Mouse (Mus musculus) megakaryocyte, embryonic 14.5 days (primary cell): Measurements from ENCODE around the gene Slc25a39. TPM values are rescaled to one million over a fixed set of nuclear protein-coding genes. Genes with fewer than 3 reads are reported as not detected.

Source experiments
- H3K27me3 ChIP-seq: replicated peaks from 2 replicates; pipeline ENCODE3; 2012; ENCODE audit warnings: inconsistent platforms
- H3K36me3 ChIP-seq: replicated peaks from 2 replicates; pipeline ENCODE3; 2012; ENCODE audit warnings: low read length, inconsistent platforms, mixed read lengths
- H3K4me1 ChIP-seq: 2 replicates; pipeline ENCODE4 v1.6.1; 2012; ENCODE audit warnings: inconsistent platforms
- H3K4me3 ChIP-seq: replicated peaks from 2 replicates; pipeline ENCODE3; 2012; ENCODE audit warnings: moderate library complexity, mild to moderate bottlenecking, inconsistent platforms
- H3K9me3 ChIP-seq: 2 replicates; pipeline ENCODE4 v1.6.1; 2012; ENCODE audit warnings: inconsistent platforms
- FLI1 ChIP-seq: IDR thresholded peaks from 2 replicates; pipeline ENCODE4 v1.6.1; 2012; ENCODE audit warnings: low read length, inconsistent platforms, mixed read lengths
- GATA1 ChIP-seq: IDR thresholded peaks from 3 replicates; pipeline ENCODE4 v1.6.1; 2012; ENCODE audit warnings: mixed read lengths, low read length, inconsistent platforms, borderline replicate concordance
- polyA plus RNA-seq: library from polyadenylated mRNA; stranded (reverse); fragments of >175 nt; gene quantifications from 2 replicates; pipeline ENCODE4 v1.2.3, GENCODE M21; 2012; ENCODE audit warnings: low replicate concordance; ENCODE audit not compliant: insufficient read depth

Slc25a39 gene
- polyA plus RNA-seq, 1 experiment = 164 TPM

- H3K36me3 ChIP-seq = peaks cover 36% of the 10 kb centered on the region
- H3K9me3 ChIP-seq = peaks cover 5% of the 10 kb centered on the region; the same call in 1 of the 2 replicates
- H3K4me1 ChIP-seq = peaks cover 67% of the 10 kb centered on the region
- peak overlapping the region; percentile 95 for H3K4me3 ChIP-seq
- TF ChIP-seq GATA1 (no peak), FLI1 (no peak)
- peaks cover 2% of the 10 kb centered on the region for H3K27me3 ChIP-seq
Observed at GRCm38 (mm10) chr11:102431018-102431645, 23.4 kb upstream of the Slc25a39 start.

DNA sequence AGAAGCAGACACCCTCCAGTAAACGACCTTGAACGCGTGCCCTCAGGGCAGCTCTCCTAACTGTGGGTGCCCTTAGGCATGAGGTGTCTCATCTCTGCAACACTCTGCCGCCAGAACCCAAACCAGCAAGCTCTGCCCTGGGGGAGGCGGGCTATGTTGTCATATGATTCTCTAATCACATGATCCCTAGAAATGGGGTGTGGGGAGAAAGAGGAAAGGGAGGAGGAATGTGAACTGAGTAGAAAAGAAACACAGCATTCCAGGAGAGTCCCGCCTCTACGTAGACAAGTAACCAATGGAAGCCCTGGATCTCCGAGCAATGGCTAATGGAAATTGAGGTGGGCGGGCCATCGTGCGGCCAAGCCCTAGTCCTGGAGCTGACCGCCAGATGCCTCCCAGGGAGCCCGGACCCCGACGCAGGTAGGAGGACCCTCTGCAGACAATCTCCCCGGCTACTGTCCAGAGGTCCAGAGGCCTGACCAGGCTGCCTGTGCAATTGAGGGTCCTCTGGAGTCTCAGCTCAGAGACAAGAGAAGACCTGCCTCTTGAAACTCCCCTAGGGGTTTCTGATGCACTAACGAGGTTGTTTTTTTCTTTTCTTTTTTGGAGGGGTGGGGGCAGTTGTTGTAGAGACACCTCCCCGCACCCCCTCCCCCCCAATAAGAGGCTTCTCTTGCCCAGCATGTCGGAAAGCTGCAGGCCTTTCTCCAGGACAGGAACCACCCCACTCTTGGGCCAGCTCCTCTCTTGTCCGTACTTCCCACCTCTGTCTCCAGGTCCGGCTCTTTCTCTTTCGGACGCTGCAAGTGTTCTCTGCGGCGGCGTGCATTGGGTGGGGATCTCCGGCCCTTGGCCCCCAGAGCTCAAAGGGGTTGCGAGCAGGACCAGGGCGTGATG is 22.6 kb upstream of the Slc25a39 start, which contains the start of gene Grn:
Gene Grn (plus strand): TSS at position 195 of the 897 bp plus-strand sequence.
- peaks cover 66% of the 10 kb centered on the region for H3K4me1 ChIP-seq
- no peak for TF ChIP-seq GATA1
- TF ChIP-seq FLI1 = no peak
- peaks cover 5% of the 10 kb centered on the region; the same call in 1 of the 2 replicates for H3K9me3 ChIP-seq
- peaks cover 28% of the 10 kb centered on the region for H3K36me3 ChIP-seq
- H3K4me3 ChIP-seq = peak within 1 kb of the TSS; percentile 95
- H3K27me3 ChIP-seq = peaks cover 2% of the 10 kb centered on the region

DNA sequence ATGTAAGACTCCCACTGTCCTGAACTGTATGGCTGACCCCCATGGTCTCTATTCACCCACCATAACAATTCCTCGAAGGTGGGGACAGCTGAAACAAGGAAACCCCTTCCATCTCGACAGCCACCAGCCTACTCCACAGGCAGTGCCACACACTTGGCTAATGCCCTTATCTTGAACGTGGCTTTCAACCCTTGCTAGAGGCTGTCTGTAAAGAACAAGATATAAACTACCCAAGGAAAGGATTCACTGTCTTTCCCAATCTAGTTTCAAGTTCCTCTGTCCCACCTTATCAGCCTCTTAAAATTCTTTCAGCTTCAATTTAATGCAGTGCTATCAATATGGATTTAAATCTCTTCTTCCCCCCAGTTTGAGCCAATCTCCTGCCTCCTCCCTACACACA is 21.8 kb upstream of the Slc25a39 start:
- H3K9me3 ChIP-seq = peaks cover 5% of the 10 kb centered on the region; the same call in 1 of the 2 replicates
- peaks cover 20% of the 10 kb centered on the region for H3K36me3 ChIP-seq
- H3K27me3 ChIP-seq = peaks cover 3% of the 10 kb centered on the region
- peaks cover 69% of the 10 kb centered on the region for H3K4me1 ChIP-seq
- TF ChIP-seq FLI1 = no peak
- no peak for TF ChIP-seq GATA1
- H3K4me3 ChIP-seq = peak overlapping the region; percentile 95

DNA sequence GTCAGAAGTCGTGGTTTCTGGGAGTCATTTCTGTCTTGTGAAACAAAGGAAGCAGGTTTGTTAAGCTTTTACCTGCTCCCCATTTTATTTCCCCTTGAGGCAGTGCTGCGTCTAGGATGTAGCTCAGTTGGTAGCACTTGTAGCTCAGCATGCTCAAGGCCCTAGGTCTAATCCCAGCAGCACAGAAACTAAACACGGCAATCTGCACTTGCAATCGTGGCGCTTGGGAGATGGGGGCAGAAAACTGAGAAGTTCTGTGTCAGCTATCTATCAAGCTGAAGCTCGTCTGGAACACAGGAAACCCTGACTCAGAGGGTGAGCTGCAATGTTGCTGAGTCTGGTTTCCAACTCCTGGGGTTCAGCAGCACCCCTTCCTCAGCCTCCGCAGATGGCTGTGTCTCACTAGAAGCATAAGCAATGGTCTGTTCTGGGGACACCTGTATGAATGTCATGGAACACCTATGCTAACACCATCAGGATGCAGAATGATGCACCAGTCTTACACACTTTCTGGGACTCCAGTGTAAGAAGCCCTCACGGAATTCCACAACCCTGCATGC is 21.3 kb upstream of the Slc25a39 start:
- Histone ChIP-seq H3K27me3 (peaks cover 6% of the 10 kb centered on the region), H3K4me3 (peak overlapping the region; percentile 95), H3K9me3 (peaks cover 5% of the 10 kb centered on the region; the same call in 1 of the 2 replicates), H3K36me3 (peaks cover 15% of the 10 kb centered on the region), H3K4me1 (peaks cover 66% of the 10 kb centered on the region)
- TF ChIP-seq FLI1 (no peak), GATA1 (no peak)

DNA sequence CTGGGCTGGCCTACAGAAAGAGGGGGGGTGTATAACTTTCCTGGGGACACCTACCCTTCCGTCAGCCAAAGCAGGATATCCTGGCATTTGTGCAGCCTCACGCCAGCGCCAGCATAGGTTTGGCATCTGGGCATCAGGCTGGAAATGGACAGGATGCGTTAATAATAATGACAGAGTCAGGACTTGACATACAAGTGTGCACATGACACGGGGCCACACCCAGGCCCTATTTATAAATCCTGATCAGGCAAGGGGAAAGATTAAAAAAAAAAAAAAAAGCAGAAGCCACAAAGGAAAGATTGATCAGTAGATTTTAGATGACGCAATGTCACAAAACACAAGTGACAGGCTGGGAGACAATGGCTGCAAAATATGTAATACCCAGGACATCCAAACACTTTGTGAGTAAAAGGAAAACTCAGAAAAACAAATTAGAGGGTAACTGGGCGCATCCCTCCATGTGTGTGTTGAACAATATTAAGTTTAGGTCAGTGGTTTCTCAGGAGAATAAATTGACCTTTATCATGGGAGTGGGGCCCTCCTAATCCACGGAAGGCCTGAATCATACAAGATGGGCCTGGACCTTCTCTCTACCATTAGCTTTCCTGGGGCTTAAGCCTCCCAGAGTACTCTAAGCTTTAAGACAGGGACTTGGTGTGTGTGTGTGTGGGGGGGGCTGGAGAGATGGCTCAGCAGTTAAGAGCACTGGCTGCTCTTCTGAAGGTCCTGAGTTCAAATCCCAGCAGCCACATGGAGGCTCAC is 18.0 kb upstream of the Slc25a39 start:
- no peak overlapping the region for H3K4me3 ChIP-seq
- no peak for TF ChIP-seq FLI1
- TF ChIP-seq GATA1 = no peak
- peaks cover 32% of the 10 kb centered on the region for H3K4me1 ChIP-seq
- no peaks in the 10 kb centered on the region for H3K36me3 ChIP-seq
- H3K9me3 ChIP-seq = peaks cover 10% of the 10 kb centered on the region
- peaks cover 18% of the 10 kb centered on the region for H3K27me3 ChIP-seq

- TF ChIP-seq FLI1 (no peak), GATA1 (no peak)
- H3K27me3 ChIP-seq = peaks cover 20% of the 10 kb centered on the region
- H3K4me3 ChIP-seq = peak overlapping the region; percentile 10
- peaks cover 25% of the 10 kb centered on the region for H3K4me1 ChIP-seq
- no peaks in the 10 kb centered on the region for H3K36me3 ChIP-seq
- H3K9me3 ChIP-seq = peaks cover 19% of the 10 kb centered on the region
Observed at GRCm38 (mm10) chr11:102424666-102425065, 16.9 kb upstream of the Slc25a39 start.

- H3K9me3 ChIP-seq = peaks cover 18% of the 10 kb centered on the region
- H3K36me3 ChIP-seq = no peaks in the 10 kb centered on the region
- no peak overlapping the region for H3K4me3 ChIP-seq
- H3K4me1 ChIP-seq = peaks cover 15% of the 10 kb centered on the region
- H3K27me3 ChIP-seq = peaks cover 31% of the 10 kb centered on the region
- no peak for TF ChIP-seq GATA1
- no peak for TF ChIP-seq FLI1
Observed at GRCm38 (mm10) chr11:102421559-102421958, 13.8 kb upstream of the Slc25a39 start.

DNA sequence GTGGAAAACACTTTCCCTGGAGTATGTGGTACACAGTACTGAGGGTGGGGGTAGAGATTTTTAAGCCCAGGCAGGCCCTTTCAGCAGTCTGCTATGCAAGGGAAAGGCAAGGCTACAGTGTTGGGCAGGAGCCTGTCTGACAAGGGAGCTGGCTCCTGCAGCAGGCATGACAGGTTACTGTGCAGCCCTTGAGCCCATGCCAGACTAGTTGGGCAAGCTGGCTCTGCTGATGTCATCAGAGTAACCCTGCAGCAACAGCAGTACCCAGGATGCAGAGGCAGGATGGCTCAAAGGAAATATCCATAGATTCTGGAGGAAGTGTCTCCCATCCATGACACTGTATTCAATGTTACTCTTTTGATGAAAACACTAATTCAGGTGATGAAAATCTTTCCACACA is 11.1 kb upstream of the Slc25a39 start:
- Histone ChIP-seq H3K27me3 (peaks cover 35% of the 10 kb centered on the region), H3K9me3 (peaks cover 18% of the 10 kb centered on the region), H3K4me3 (peak overlapping the region; percentile 6)

GRCm38 (mm10) chr11:102417160-102417559 is 9.4 kb upstream of the Slc25a39 start:
- H3K27me3 ChIP-seq = peaks cover 44% of the 10 kb centered on the region
- peaks cover 18% of the 10 kb centered on the region for H3K9me3 ChIP-seq
- TF ChIP-seq GATA1 = no peak
- TF ChIP-seq FLI1 = no peak
- no peak overlapping the region for H3K4me3 ChIP-seq
- no peaks in the 10 kb centered on the region for H3K36me3 ChIP-seq
- H3K4me1 ChIP-seq = peaks cover 10% of the 10 kb centered on the region; the same call in 1 of the 2 replicates

More for the DNA sequence above, 11.1 kb upstream of the Slc25a39 start:
- Histone ChIP-seq H3K4me1 (peaks cover 10% of the 10 kb centered on the region; the same call in 1 of the 2 replicates), H3K36me3 (no peaks in the 10 kb centered on the region)
- no peak for TF ChIP-seq GATA1
